Mouse (Mus musculus): ENCODE data around the gene Iqsec3. TPM values are rescaled to one million over a fixed set of nuclear protein-coding genes. Genes with fewer than 3 reads are reported as not detected.

The Iqsec3 gene
- polyA plus RNA-seq, 1 experiment: 0.33 TPM

DNA sequence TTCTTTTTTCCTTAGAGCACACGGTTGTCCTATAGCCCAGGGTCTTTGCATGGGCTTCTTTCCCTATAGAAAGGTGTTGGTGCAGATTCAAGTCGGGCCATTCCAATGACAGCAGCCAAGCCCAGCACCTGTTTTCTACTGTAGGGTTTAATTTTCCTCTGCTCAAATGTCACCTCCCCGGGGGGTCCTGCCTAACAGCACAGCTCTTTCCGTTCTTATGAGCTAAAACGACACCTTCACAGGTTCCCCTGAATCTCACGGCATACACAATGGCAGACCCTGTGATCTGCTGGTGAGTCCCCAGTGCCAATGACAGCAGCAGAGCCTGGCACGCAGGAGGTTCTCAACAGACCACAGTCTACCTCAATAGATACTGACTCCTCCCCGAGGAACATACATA lies 16.1 kb downstream of the Iqsec3 start:
- WGBS: 59% methylated on average over 8 of the region's 8 CpGs
- no peak for DNase-seq (ENCODE audit: low read depth, low spot score)

GRCm38 (mm10) chr6:121456651-121457050 lies 16.8 kb downstream of the Iqsec3 start:
- 68% methylated on average over 3 of the region's 3 CpGs for WGBS
- no peak for DNase-seq (ENCODE audit: low read depth, low spot score)

- WGBS: 61% methylated on average over 12 of the region's 12 CpGs
- no peak for DNase-seq (ENCODE audit: low read depth, low spot score)
Observed at GRCm38 (mm10) chr6:121454549-121455494, 18.7 kb downstream of the Iqsec3 start.

DNA sequence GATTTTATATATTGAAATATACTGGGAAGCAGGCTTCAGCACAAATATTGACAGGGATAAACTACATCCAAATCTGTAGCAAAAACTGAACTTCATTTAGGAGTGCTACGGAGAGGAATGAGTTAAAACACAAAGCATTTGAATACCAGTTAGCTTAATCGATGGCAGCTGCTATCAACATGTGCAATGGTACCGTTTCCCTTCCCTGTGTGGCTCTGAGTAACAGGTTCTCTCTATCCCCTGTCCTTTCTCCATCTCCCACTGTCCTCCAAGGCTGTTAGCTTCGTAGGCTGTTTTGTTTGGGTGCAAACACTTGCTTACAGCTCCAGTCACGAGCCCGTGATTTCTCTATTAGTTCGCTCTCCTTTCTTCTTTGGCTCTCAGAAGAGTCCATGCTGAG lies 19.7 kb downstream of the Iqsec3 start:
- no peak for DNase-seq (ENCODE audit: low read depth, low spot score)
- WGBS: 49% methylated on average over 7 of the region's 7 CpGs

DNA sequence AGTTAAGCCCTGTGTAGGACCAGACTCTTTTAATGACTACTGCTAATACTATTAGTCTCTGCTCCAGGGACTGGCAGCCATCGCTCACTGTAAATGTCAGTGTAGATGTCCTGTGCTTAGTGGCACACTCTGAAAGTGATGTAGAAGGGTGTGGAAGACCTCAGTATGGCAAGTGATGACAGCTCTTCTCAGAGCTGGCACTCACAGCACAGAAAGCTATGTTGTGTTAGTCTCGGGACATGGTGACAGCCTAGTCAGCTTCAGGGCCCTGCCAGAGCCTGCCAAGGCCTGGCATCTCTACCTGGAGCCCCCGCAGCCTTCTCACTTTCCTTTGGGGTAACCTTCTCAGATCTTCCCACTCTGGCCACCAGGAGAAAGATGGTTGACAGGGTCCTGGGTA lies 21.8 kb downstream of the Iqsec3 start:
- 78% methylated on average over 3 of the region's 3 CpGs for WGBS

GRCm38 (mm10) chr6:121440696-121441220 lies 32.7 kb downstream of the Iqsec3 start:
- DNase-seq (ENCODE audit: low read depth, low spot score): no peak
- 11% methylated on average over 5 of the region's 5 CpGs for WGBS

More for the DNA sequence above, 21.8 kb downstream of the Iqsec3 start:
- DNase-seq (ENCODE audit: low read depth, low spot score): no peak

- WGBS: 41% methylated on average over 6 of the region's 6 CpGs
- DNase-seq (ENCODE audit: low read depth, low spot score): no peak
Observed at GRCm38 (mm10) chr6:121424830-121425229, 48.6 kb downstream of the Iqsec3 start.

DNA sequence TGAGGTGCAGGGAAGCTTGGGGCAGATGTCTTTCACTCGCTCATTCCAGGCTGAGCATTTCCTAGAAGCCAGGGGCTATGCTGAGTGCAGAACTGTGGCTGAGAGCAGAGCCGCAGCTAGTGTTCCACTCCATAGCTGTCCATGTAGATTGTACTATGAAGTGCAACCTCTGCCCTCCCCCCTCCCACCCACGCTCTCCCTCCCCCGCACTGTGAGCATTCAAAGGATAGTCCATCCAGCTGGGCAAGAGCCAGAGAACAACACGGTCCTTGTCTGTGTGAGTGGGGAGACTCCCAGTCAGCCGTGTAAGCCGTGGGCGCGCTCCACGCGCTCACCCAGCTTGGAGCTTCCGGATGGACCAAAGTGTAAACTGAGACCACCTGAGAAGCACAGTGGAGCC lies 49.1 kb downstream of the Iqsec3 start:
- WGBS: 47% methylated on average over 12 of the region's 12 CpGs
- no peak for DNase-seq (ENCODE audit: low read depth, low spot score)

DNA sequence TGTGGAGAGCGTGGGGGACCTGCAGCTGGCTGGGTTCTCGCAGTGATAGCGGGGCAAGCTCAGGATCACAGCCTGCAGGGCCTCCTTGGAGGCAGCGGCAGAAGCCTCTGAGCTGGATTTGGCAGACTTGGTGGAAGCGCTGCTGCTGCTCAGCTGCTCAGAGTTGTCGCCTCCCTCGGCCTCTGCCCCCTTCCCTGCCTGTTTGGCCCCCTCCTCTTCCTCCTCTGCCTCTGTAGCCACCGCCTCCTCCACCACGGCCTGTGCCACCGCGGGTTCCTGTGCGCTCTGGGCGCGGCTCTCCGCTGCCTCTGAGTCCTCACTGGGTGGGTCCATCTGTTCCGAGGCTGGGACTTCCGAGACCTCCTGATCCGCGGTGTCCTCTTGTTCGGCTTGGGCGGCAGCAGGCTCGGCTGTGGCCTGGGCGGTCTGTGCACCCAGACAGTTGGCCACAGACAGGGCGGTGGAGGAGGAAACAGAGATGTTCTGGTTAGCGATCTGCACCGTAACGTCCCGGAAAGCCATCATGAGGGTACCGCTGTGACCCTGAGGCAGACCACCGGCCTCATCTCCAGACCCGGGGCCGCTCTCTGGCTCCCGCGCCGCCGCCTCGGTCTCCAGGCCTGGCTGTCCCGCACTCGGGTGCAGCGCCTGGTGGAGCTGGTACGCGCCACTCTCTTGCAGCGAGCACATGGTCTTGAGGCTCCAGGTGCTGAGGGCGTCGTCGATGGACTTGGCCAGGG lies 60.8 kb downstream of the Iqsec3 start:
- 3% methylated on average over 45 of the region's 46 CpGs for WGBS
- DNase-seq (ENCODE audit: low read depth, low spot score): no peak

DNA sequence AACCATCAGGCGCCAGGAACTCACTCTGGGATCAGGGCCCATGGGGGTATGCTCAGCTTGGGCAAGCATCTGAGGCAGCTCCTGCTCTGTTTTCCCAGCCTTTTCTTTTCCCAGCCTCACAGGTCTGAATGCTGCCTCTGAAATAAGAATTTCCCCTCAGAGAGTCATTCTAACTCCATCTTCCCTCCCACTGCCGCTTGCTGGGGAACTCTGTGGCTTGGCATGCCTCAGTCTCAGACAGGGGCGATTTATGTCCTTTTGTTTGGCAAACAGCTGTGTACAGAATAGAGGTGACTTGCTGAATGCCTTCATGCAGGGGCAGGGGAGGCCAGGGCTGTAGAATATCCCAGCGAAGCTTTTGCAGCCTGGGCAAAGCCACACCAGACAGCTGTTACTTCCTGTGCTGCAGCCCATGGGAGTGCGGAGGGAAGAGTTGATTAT lies 65.9 kb downstream of the Iqsec3 start:
- WGBS: 23% methylated on average over 5 of the region's 5 CpGs
- no peak for DNase-seq (ENCODE audit: low read depth, low spot score)

DNA sequence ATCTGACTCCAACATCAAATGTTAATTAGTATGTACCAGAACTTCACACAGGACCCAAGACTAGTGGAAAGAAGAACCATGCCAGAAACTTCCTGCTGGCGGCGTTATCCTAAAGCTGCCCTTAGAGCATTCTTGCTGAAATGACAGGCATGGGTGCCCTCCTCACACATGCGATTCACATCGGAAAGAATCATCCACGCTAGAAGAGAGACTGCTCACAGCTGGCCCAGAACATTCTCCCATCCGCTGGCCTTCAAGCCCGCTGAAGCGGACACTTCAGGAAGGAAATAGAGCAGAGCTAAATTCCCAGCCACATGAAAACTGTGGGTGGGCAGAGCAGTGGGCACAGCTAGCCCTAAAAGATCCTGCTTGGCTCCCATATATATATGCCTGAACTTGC lies 68.2 kb downstream of the Iqsec3 start:
- WGBS: 94% methylated on average over 8 of the region's 8 CpGs

DNA sequence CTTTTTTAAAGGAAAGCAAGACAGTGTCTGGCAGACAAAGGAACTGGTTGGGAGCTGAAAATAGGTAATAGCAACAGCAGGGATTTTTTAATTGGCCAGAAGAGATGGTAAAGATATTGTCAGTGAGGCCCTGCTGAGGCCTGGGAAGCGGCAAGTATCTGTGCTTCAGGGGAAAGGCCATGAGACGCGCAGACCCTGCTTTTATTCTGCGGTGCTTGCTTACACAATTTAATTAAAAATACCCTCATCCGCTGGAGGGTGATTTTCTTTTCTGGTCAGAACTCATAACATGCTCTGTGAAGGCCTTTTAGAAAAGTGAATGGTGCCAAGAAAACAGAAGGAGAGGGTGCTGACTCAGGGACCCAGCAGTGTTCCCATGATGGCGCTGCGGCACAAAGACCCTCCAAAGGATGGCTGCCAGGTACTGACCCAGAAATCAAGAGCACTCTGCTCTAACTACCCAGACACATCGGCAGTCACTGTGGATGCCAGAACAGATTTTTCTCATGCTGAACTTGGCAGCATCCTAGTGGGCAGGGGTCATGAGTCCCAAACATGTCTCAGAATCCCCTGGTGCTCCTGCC lies 70.7 kb downstream of the Iqsec3 start:
- no peak for DNase-seq (ENCODE audit: low read depth, low spot score)
- WGBS: 90% methylated on average over 8 of the region's 8 CpGs

More for the DNA sequence above, 68.2 kb downstream of the Iqsec3 start:
- DNase-seq (ENCODE audit: low read depth, low spot score): no peak

- DNase-seq (ENCODE audit: low read depth, low spot score): no peak
- 85% methylated on average over 14 of the region's 14 CpGs for WGBS
Observed at GRCm38 (mm10) chr6:121401826-121402660, 71.4 kb downstream of the Iqsec3 start.

DNA sequence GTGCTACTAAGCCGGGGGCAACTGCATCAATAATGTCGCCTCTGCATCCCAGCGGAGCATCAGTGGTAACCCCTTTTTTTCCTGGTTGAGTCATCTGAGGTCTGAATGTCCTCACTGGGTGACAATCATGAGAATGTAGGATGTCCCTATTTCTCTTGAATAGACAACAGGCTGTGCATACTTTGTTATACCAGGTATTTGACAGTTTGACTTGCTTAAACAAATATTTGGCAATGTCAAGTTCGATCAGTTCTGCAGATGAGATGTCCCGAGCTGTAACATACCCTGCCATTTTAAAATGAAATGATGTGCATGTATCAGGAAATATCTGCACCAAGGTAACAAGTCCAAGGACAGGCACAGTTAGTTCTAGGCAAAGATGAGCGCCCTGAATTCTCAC lies 72.3 kb downstream of the Iqsec3 start:
- 71% methylated on average over 6 of the region's 6 CpGs for WGBS
- DNase-seq (ENCODE audit: low read depth, low spot score): no peak

- WGBS: 80% methylated on average over 4 of the region's 4 CpGs
- no peak for DNase-seq (ENCODE audit: low read depth, low spot score)
Observed at GRCm38 (mm10) chr6:121392610-121393252, 80.7 kb downstream of the Iqsec3 start.

DNA sequence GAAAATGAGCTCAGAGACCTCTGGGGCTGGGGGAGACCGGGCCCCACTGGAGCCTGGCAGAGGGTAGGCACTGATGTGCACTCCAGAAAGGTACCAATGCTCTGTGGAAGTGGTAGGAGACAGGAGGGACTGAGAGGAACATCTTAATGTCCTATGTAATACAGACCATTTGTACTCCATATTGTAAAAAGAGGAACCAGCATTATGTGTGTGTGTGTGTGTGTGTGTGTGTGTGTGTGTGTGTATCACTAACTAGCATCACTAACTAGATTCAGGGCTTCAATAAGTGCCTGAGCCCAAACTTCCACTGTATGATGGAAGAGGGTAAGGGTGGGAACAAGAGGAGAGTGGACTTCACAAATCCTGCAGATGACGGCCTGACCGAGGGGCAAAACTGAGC lies 88.1 kb downstream of the Iqsec3 start:
- 82% methylated on average over 3 of the region's 3 CpGs for WGBS
- no peak for DNase-seq (ENCODE audit: low read depth, low spot score)

GRCm38 (mm10) chr6:121382071-121382470 lies 91.4 kb downstream of the Iqsec3 start:
- WGBS: 49% methylated on average over 10 of the region's 10 CpGs
- no peak for DNase-seq (ENCODE audit: low read depth, low spot score)

GRCm38 (mm10) chr6:121380576-121380975 lies 92.9 kb downstream of the Iqsec3 start:
- 79% methylated on average over 8 of the region's 8 CpGs for WGBS
- DNase-seq (ENCODE audit: low read depth, low spot score): no peak

DNA sequence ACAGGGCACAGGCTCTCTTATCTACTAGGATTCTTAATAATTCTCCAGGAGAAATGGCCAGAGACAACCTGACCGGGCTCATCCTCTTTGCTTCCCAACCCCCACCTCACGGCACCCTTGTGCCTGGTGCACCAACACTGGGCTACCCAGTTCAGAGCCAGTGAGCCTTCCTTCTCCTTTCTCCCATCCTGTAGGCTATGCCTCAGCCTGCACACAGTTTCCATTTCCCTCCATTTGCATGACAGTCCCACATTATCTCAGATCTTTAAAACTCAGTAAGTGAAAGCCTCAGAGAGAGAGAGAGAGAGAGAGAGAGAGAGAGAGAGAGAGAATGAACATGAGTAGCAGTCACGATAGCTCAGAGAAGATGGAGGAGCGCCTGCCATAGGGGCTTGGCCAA lies 95.2 kb downstream of the Iqsec3 start:
- no peak for DNase-seq (ENCODE audit: low read depth, low spot score)
- WGBS: 51% methylated on average over 4 of the region's 4 CpGs

All from large intestine, adult 2 months (tissue).